Mouse (Mus musculus): Measurements from ENCODE around the gene Gprc5b.

Gene Gprc5b

GRCm38 (mm10) chr7:118993597-118994230, 1.3 kb downstream of the Gprc5b start:
- TF ChIP-seq POU5F1 (IDR thresholded peaks at IDR 0.05; ENCODE audit: borderline replicate concordance, low read length) (no peak), NANOG (IDR thresholded peaks at IDR 0.05; ENCODE audit: borderline replicate concordance, low read length) (no peak), CTCF (conservative IDR thresholded peaks at IDR 0.05; ENCODE audit: low read length) (no peak)
- Histone ChIP-seq H3K4me3 (replicated peaks; ENCODE audit: low read length) (peak overlapping the region; percentile 84), H3K27me3 (ENCODE audit: insufficient read depth, low read length) (peaks cover 26% of the 10 kb centered on the region), H3K4me1 (replicated peaks; ENCODE audit: low read depth, low read length) (peaks cover 64% of the 10 kb centered on the region), H3K9me3 (ENCODE audit: low read length) (0 out of 2 replicates have a peak, but pooled peaks cover 5% of the 10 kb centered on the region), H3K36me3 (ENCODE audit: insufficient read depth, low read length) (no peaks in the 10 kb centered on the region)

GRCm38 (mm10) chr7:118992623-118993405, 2.2 kb downstream of the Gprc5b start:
- Histone ChIP-seq H3K4me1 (replicated peaks; ENCODE audit: low read depth, low read length) (peaks cover 68% of the 10 kb centered on the region), H3K27me3 (ENCODE audit: insufficient read depth, low read length) (peaks cover 27% of the 10 kb centered on the region), H3K9me3 (ENCODE audit: low read length) (0 out of 2 replicates have a peak, but pooled peaks cover 3% of the 10 kb centered on the region), H3K36me3 (ENCODE audit: insufficient read depth, low read length) (no peaks in the 10 kb centered on the region), H3K4me3 (replicated peaks; ENCODE audit: low read length) (peak overlapping the region; percentile 84)
- TF ChIP-seq POU5F1 (IDR thresholded peaks at IDR 0.05; ENCODE audit: borderline replicate concordance, low read length) (peak; percentile 100), NANOG (IDR thresholded peaks at IDR 0.05; ENCODE audit: borderline replicate concordance, low read length) (peak; percentile 52; the same call in 1 of the 2 replicates), CTCF (conservative IDR thresholded peaks at IDR 0.05; ENCODE audit: low read length) (no peak)

GRCm38 (mm10) chr7:118992080-118992560, 2.9 kb downstream of the Gprc5b start:
- Histone ChIP-seq H3K36me3 (ENCODE audit: insufficient read depth, low read length) (no peaks in the 10 kb centered on the region), H3K4me1 (replicated peaks; ENCODE audit: low read depth, low read length) (peaks cover 75% of the 10 kb centered on the region), H3K4me3 (replicated peaks; ENCODE audit: low read length) (peak overlapping the region; percentile 41), H3K27me3 (ENCODE audit: insufficient read depth, low read length) (peaks cover 31% of the 10 kb centered on the region), H3K9me3 (ENCODE audit: low read length) (no peaks in the 10 kb centered on the region)
- TF ChIP-seq NANOG (IDR thresholded peaks at IDR 0.05; ENCODE audit: borderline replicate concordance, low read length): no peak
- TF ChIP-seq CTCF (conservative IDR thresholded peaks at IDR 0.05; ENCODE audit: low read length): no peak
- TF ChIP-seq POU5F1 (IDR thresholded peaks at IDR 0.05; ENCODE audit: borderline replicate concordance, low read length): no peak

GRCm38 (mm10) chr7:118991341-118991884, 3.6 kb downstream of the Gprc5b start:
- Histone ChIP-seq H3K4me1 (replicated peaks; ENCODE audit: low read depth, low read length) (peaks cover 79% of the 10 kb centered on the region), H3K4me3 (replicated peaks; ENCODE audit: low read length) (no peak overlapping the region), H3K36me3 (ENCODE audit: insufficient read depth, low read length) (no peaks in the 10 kb centered on the region), H3K9me3 (ENCODE audit: low read length) (no peaks in the 10 kb centered on the region), H3K27me3 (ENCODE audit: insufficient read depth, low read length) (peaks cover 28% of the 10 kb centered on the region)
- no peak for TF ChIP-seq CTCF (conservative IDR thresholded peaks at IDR 0.05; ENCODE audit: low read length)
- TF ChIP-seq NANOG (IDR thresholded peaks at IDR 0.05; ENCODE audit: borderline replicate concordance, low read length): no peak
- TF ChIP-seq POU5F1 (IDR thresholded peaks at IDR 0.05; ENCODE audit: borderline replicate concordance, low read length): no peak

GRCm38 (mm10) chr7:118990282-118990681, 4.7 kb downstream of the Gprc5b start:
- H3K4me3 ChIP-seq (replicated peaks; ENCODE audit: low read length): no peak overlapping the region
- peaks cover 84% of the 10 kb centered on the region for H3K4me1 ChIP-seq (replicated peaks; ENCODE audit: low read depth, low read length)
- no peaks in the 10 kb centered on the region for H3K36me3 ChIP-seq (ENCODE audit: insufficient read depth, low read length)
- H3K9me3 ChIP-seq (ENCODE audit: low read length): no peaks in the 10 kb centered on the region
- peaks cover 22% of the 10 kb centered on the region for H3K27me3 ChIP-seq (ENCODE audit: insufficient read depth, low read length)
- no peak for TF ChIP-seq POU5F1 (IDR thresholded peaks at IDR 0.05; ENCODE audit: borderline replicate concordance, low read length)
- TF ChIP-seq NANOG (IDR thresholded peaks at IDR 0.05; ENCODE audit: borderline replicate concordance, low read length): no peak
- TF ChIP-seq CTCF (conservative IDR thresholded peaks at IDR 0.05; ENCODE audit: low read length): no peak

GRCm38 (mm10) chr7:118989275-118989856, 5.6 kb downstream of the Gprc5b start:
- TF ChIP-seq POU5F1 (IDR thresholded peaks at IDR 0.05; ENCODE audit: borderline replicate concordance, low read length): no peak
- no peak for TF ChIP-seq NANOG (IDR thresholded peaks at IDR 0.05; ENCODE audit: borderline replicate concordance, low read length)
- TF ChIP-seq CTCF (conservative IDR thresholded peaks at IDR 0.05; ENCODE audit: low read length): no peak
- H3K9me3 ChIP-seq (ENCODE audit: low read length): no peaks in the 10 kb centered on the region
- no peak overlapping the region for H3K4me3 ChIP-seq (replicated peaks; ENCODE audit: low read length)
- H3K4me1 ChIP-seq (replicated peaks; ENCODE audit: low read depth, low read length): peaks cover 86% of the 10 kb centered on the region
- peaks cover under 1% of the 10 kb centered on the region; the same call in 1 of the 2 replicates for H3K36me3 ChIP-seq (ENCODE audit: insufficient read depth, low read length)
- peaks cover 16% of the 10 kb centered on the region for H3K27me3 ChIP-seq (ENCODE audit: insufficient read depth, low read length)

GRCm38 (mm10) chr7:118986369-118986768, 8.6 kb downstream of the Gprc5b start:
- H3K4me3 ChIP-seq (replicated peaks; ENCODE audit: low read length): no peak overlapping the region
- H3K36me3 ChIP-seq (ENCODE audit: insufficient read depth, low read length): peaks cover 28% of the 10 kb centered on the region
- TF ChIP-seq POU5F1 (IDR thresholded peaks at IDR 0.05; ENCODE audit: borderline replicate concordance, low read length) (no peak), NANOG (IDR thresholded peaks at IDR 0.05; ENCODE audit: borderline replicate concordance, low read length) (no peak), CTCF (conservative IDR thresholded peaks at IDR 0.05; ENCODE audit: low read length) (no peak)
- peaks cover 67% of the 10 kb centered on the region for H3K4me1 ChIP-seq (replicated peaks; ENCODE audit: low read depth, low read length)
- 0 out of 2 replicates have a peak, but pooled peaks cover 5% of the 10 kb centered on the region for H3K27me3 ChIP-seq (ENCODE audit: insufficient read depth, low read length)
- H3K9me3 ChIP-seq (ENCODE audit: low read length): no peaks in the 10 kb centered on the region

- TF ChIP-seq CTCF (conservative IDR thresholded peaks at IDR 0.05; ENCODE audit: low read length) (no peak), POU5F1 (IDR thresholded peaks at IDR 0.05; ENCODE audit: borderline replicate concordance, low read length) (no peak)
- Histone ChIP-seq H3K36me3 (ENCODE audit: insufficient read depth, low read length) (peaks cover 34% of the 10 kb centered on the region), H3K4me3 (replicated peaks; ENCODE audit: low read length) (no peak overlapping the region), H3K4me1 (replicated peaks; ENCODE audit: low read depth, low read length) (peaks cover 62% of the 10 kb centered on the region), H3K27me3 (ENCODE audit: insufficient read depth, low read length) (0 out of 2 replicates have a peak, but pooled peaks cover 5% of the 10 kb centered on the region), H3K9me3 (ENCODE audit: low read length) (no peaks in the 10 kb centered on the region)
These were observed 9.2 kb downstream of the Gprc5b start for GRCm38 (mm10) chr7:118985786-118986185.

All from E14TG2a.4 (cell line).